Mouse (Mus musculus): Measurements from ENCODE around the gene Ubr2. TPM values are rescaled to one million over a fixed set of nuclear protein-coding genes. Genes with fewer than 3 reads are reported as not detected.

The Ubr2 gene
- polyA plus RNA-seq, 1 experiment = 71.8 TPM

DNA sequence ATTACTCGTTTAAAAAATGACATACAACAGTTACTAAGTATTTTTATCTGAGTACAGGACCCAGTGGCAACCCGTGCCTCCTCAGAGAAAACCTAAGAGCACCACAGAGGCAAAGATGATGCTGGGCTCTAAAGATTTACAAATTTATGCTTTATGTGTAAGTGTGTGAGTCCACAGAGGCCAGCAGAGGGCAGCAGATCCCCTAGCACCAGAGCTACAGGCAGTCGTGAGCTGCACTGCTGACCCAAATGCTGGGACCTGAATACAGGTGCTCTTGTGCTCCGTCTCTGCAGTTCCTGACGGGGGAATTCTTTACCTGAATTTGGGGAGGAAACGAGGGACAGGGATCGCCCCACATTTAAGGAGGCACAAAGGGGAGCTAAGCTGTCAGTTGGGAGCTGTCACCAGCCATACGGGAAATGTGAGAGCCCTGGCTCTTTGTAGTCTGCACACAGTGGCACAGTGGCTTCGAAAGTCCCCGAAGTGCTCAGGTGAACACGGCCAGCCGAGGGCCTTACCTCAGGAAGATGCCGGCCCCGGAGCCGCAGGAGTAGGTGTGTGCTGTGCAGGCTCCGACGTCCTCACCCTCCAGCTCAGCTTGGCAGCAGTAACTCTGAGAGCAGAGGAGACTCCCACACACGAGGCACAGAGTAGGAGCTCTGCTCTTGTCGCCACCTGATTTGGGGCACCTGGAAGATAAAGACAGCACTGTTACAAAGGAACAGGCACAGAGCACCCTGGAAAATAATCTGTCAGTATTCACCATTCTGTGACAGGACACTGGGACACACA lies 76.6 kb downstream of the Ubr2 start:
- TF ChIP-seq POLR2A (IDR thresholded peaks at IDR 0.05; ENCODE audit: low read depth, low read length) (no peak), CTCF (IDR thresholded peaks at IDR 0.05; ENCODE audit: borderline replicate concordance, insufficient read depth, low read length) (peak; percentile 76; the same call in 1 of the 2 replicates)
- peaks cover 2% of the 10 kb centered on the region; the same call in 1 of the 2 replicates for H3K4me1 ChIP-seq (ENCODE audit: control insufficient read depth, insufficient read depth, low read length)
- peak overlapping the region; percentile 60 for H3K27ac ChIP-seq (ENCODE audit: insufficient read depth, low read length)
- H3K4me3 ChIP-seq (ENCODE audit: insufficient read depth, low read length) = no peak overlapping the region

DNA sequence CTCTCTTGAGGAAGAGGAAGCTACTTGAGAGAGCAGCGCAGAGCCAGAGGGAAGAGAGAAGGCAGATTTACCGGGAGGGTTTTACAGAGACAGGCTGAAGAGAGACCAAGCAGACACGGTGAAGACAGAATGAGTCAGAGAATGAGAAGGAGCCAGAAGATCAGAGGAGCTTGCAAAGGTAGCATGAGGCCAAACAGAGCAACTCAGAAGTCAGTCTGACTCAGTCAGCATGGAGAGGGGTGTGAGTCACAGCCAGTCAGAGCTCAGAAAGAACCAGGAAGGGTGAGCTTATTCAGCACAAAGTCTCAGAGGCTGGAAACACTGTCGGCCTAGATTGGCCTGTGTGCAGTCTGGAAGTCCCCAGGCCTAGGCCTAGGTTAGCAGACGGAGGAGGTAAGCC lies 77.4 kb downstream of the Ubr2 start:
- H3K4me3 ChIP-seq (ENCODE audit: insufficient read depth, low read length) = no peak overlapping the region
- H3K27ac ChIP-seq (ENCODE audit: insufficient read depth, low read length) = peak overlapping the region; percentile 60
- TF ChIP-seq POLR2A (IDR thresholded peaks at IDR 0.05; ENCODE audit: low read depth, low read length) = no peak
- TF ChIP-seq CTCF (IDR thresholded peaks at IDR 0.05; ENCODE audit: borderline replicate concordance, insufficient read depth, low read length) = no peak
- peaks cover 2% of the 10 kb centered on the region; the same call in 1 of the 2 replicates for H3K4me1 ChIP-seq (ENCODE audit: control insufficient read depth, insufficient read depth, low read length)

DNA sequence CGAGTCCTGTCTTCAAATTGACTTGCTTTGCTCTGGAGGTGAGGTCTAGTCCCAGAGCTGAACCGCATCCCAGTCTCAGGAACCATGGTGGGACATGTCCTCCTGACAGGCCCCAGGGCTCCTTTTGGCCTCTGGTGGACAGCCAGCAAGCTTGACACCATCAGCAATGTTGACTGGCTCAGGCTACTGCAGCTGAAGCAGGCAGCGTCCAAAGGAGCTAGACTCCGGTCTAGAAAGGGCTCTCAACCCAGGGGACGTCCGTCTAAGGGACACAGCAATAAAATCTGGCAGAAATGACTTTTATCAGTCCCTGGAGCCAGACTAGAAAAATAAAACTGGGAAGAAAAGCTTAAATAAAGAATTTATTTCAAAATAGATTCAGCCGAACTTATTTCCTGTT lies 80.5 kb downstream of the Ubr2 start:
- Histone ChIP-seq H3K27ac (ENCODE audit: insufficient read depth, low read length) (no peak overlapping the region), H3K4me1 (ENCODE audit: control insufficient read depth, insufficient read depth, low read length) (peaks cover 2% of the 10 kb centered on the region; the same call in 1 of the 2 replicates), H3K4me3 (ENCODE audit: insufficient read depth, low read length) (no peak overlapping the region)
- no peak for TF ChIP-seq CTCF (IDR thresholded peaks at IDR 0.05; ENCODE audit: borderline replicate concordance, insufficient read depth, low read length)
- TF ChIP-seq POLR2A (IDR thresholded peaks at IDR 0.05; ENCODE audit: low read depth, low read length) = no peak

DNA sequence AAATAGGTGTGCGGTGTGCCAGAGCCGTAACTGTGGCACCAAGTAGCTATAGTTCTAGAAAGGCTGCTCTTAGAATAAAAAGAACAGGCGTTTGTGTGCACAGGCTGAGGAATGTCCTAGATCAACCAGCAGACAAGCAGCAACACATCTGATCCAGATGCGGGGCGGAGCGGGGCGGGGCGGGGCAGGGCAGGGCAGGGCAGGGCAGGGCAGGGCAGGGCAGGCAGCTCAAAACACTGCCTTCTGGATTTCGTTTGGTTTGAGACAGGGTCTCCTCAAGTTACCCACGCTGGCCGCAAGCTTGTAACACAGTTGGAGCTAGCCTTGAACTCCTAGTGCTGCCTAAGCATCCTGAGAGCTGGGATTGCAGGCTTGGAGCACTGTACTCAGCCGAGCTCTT lies 81.1 kb downstream of the Ubr2 start:
- TF ChIP-seq POLR2A (IDR thresholded peaks at IDR 0.05; ENCODE audit: low read depth, low read length) = no peak
- Histone ChIP-seq H3K4me3 (ENCODE audit: insufficient read depth, low read length) (no peak overlapping the region), H3K4me1 (ENCODE audit: control insufficient read depth, insufficient read depth, low read length) (peaks cover 2% of the 10 kb centered on the region; the same call in 1 of the 2 replicates), H3K27ac (ENCODE audit: insufficient read depth, low read length) (no peak overlapping the region)

DNA sequence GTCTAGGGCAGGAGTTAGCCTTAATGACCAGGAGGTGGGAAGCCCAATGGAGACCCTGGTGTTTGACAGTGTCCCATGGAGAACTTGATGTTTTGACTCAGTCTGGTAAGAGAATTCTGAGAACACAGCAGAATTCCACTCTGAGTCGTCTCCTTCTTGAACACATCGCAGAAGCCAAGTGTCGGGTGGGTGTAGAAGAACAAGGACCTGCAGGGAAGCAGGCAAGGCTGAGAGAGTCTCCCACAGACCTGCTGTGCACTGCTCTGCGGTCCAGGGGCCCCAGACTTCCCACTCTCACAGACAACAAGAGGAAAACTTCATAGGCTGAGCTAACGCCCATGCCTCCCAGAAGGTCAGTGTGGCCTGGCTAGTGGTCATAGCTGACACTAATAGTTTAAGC lies 82.6 kb downstream of the Ubr2 start:
- Histone ChIP-seq H3K4me3 (ENCODE audit: insufficient read depth, low read length) (no peak overlapping the region), H3K27ac (ENCODE audit: insufficient read depth, low read length) (no peak overlapping the region), H3K4me1 (ENCODE audit: control insufficient read depth, insufficient read depth, low read length) (peaks cover 2% of the 10 kb centered on the region; the same call in 1 of the 2 replicates)
- TF ChIP-seq POLR2A (IDR thresholded peaks at IDR 0.05; ENCODE audit: low read depth, low read length) = no peak

DNA sequence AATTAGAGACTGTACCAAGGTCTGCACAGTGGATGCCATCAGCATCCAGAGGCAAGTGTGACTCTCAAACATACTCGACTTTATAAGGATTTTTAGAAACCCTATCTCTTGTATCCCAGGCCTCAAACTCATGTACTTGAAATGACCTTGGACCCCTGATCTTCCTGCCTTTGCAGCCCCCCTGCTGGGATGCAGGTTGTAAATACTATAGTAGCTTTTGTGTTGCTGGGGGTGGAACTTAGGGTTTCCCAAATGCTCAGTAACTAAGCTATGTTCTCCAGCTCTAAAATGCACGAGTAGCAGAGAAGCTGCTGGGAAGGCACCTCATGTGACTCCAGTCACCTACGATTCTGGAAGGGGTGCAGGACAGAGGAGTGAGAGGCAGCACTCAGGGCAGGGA lies 83.4 kb downstream of the Ubr2 start:
- TF ChIP-seq CTCF (IDR thresholded peaks at IDR 0.05; ENCODE audit: borderline replicate concordance, insufficient read depth, low read length) (no peak), POLR2A (IDR thresholded peaks at IDR 0.05; ENCODE audit: low read depth, low read length) (no peak)
- no peak overlapping the region for H3K27ac ChIP-seq (ENCODE audit: insufficient read depth, low read length)
- no peaks in the 10 kb centered on the region for H3K4me1 ChIP-seq (ENCODE audit: control insufficient read depth, insufficient read depth, low read length)
- H3K4me3 ChIP-seq (ENCODE audit: insufficient read depth, low read length) = no peak overlapping the region

DNA sequence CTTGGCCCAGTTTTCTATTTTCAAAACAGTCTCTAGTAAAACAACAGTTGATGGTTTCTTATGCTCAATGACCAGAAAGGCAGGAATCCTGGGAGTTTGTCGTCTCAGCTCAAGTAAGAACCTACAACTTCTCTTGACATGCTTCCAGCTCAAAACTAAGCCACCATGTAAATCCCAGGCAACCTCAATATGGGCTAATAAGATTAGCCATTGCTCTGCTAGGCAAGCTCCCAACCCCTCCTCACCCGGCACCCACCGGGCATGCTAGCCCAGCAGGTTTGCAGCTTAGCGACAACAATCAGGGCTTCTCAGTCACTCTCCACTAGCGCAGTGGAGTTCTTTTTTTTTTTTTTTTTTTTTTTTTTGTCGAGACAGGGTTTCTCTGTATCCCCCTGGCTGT lies 84.2 kb downstream of the Ubr2 start:
- no peaks in the 10 kb centered on the region for H3K4me1 ChIP-seq (ENCODE audit: control insufficient read depth, insufficient read depth, low read length)
- no peak overlapping the region for H3K4me3 ChIP-seq (ENCODE audit: insufficient read depth, low read length)
- no peak overlapping the region for H3K27ac ChIP-seq (ENCODE audit: insufficient read depth, low read length)
- TF ChIP-seq POLR2A (IDR thresholded peaks at IDR 0.05; ENCODE audit: low read depth, low read length) = no peak
- TF ChIP-seq CTCF (IDR thresholded peaks at IDR 0.05; ENCODE audit: borderline replicate concordance, insufficient read depth, low read length) = no peak

DNA sequence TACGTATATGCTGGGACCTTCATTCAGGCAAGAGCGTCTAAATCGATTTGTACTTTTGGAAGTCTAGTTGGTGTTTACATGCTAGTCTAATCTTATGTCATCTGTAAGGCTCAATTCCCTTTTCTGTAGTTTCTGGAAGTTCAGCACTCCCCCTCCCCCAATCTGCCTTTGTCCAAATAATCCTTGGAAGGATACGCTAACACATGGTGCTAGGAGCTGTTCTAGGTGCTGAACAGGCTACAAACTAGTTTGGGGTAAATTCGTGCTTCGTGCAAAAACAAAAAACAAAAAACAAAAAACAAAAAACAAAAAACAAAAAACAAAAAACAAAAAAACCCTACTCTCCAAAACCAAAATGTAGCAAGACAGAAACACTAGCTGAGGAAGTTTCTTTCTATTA lies 89.5 kb downstream of the Ubr2 start:
- TF ChIP-seq POLR2A (IDR thresholded peaks at IDR 0.05; ENCODE audit: low read depth, low read length) = no peak
- TF ChIP-seq CTCF (IDR thresholded peaks at IDR 0.05; ENCODE audit: borderline replicate concordance, insufficient read depth, low read length) = no peak
- H3K4me1 ChIP-seq (ENCODE audit: control insufficient read depth, insufficient read depth, low read length) = no peaks in the 10 kb centered on the region
- H3K4me3 ChIP-seq (ENCODE audit: insufficient read depth, low read length) = no peak overlapping the region
- H3K27ac ChIP-seq (ENCODE audit: insufficient read depth, low read length) = no peak overlapping the region

DNA sequence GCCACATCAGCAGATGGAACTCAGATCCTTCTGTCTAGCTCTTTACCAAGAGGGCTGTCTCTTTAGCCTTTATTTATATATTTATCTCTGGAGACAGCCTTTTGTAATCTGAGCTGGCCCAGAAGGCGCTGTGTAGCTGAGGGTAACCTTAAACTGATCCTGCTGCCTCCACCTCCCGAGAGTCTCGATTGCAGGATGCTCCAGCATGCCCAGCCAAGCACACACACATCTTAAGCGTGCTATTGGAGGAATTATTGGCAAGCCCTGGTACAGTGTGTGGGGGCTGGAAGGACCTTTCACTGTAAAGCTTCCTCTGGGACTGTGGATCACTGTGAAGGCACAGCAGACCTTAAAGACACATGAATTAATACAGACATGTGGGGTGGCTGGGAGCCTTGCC lies 91.4 kb downstream of the Ubr2 start:
- no peak overlapping the region for H3K27ac ChIP-seq (ENCODE audit: insufficient read depth, low read length)
- no peaks in the 10 kb centered on the region for H3K4me1 ChIP-seq (ENCODE audit: control insufficient read depth, insufficient read depth, low read length)
- H3K4me3 ChIP-seq (ENCODE audit: insufficient read depth, low read length) = no peak overlapping the region
- TF ChIP-seq CTCF (IDR thresholded peaks at IDR 0.05; ENCODE audit: borderline replicate concordance, insufficient read depth, low read length) (no peak), POLR2A (IDR thresholded peaks at IDR 0.05; ENCODE audit: low read depth, low read length) (no peak)

DNA sequence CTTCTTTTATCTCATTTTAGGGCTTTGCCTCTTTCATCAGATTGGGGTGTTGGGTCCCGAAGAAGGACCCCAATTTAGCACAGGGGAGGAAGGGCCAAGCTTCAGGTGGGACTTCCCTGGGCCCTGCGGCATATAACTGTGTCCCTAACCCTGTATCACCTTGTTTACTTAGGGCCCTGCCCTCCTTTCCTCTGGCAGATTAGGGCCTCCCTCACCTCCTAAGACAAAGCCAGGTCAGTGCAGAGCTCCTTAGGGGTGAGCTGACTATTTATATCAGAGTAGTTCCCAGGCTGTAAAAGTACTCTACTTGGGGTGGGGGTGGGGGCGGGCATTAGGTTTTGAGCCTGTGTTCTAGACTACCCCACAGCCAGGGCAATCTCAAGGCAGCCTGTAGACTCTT lies 95.2 kb downstream of the Ubr2 start:
- Histone ChIP-seq H3K4me1 (ENCODE audit: control insufficient read depth, insufficient read depth, low read length) (no peaks in the 10 kb centered on the region), H3K4me3 (ENCODE audit: insufficient read depth, low read length) (no peak overlapping the region), H3K27ac (ENCODE audit: insufficient read depth, low read length) (no peak overlapping the region)
- TF ChIP-seq CTCF (IDR thresholded peaks at IDR 0.05; ENCODE audit: borderline replicate concordance, insufficient read depth, low read length) (no peak), POLR2A (IDR thresholded peaks at IDR 0.05; ENCODE audit: low read depth, low read length) (no peak)

All from embryonic fibroblast, embryonic 13.5 days (primary cell).